Mouse (Mus musculus) spleen, adult 2 months (tissue): ENCODE results near the gene Atp6v0a4.

ENCODE experiments used
- CTCF ChIP-seq: fragments of 200-500 bp; IDR thresholded peaks from 2 replicates; pipeline ENCODE4 v1.5.1; 2011; ENCODE audit warnings: mild to moderate bottlenecking, inconsistent platforms; ENCODE audit not compliant: insufficient read depth, insufficient read length, insufficient replicate concordance; ENCODE audit errors: extremely low read depth
- POLR2A ChIP-seq: fragments of 200-500 bp; IDR thresholded peaks from 2 replicates; pipeline ENCODE4 v1.6.1; 2011; ENCODE audit warnings: low read depth, low read length, inconsistent platforms

DNA sequence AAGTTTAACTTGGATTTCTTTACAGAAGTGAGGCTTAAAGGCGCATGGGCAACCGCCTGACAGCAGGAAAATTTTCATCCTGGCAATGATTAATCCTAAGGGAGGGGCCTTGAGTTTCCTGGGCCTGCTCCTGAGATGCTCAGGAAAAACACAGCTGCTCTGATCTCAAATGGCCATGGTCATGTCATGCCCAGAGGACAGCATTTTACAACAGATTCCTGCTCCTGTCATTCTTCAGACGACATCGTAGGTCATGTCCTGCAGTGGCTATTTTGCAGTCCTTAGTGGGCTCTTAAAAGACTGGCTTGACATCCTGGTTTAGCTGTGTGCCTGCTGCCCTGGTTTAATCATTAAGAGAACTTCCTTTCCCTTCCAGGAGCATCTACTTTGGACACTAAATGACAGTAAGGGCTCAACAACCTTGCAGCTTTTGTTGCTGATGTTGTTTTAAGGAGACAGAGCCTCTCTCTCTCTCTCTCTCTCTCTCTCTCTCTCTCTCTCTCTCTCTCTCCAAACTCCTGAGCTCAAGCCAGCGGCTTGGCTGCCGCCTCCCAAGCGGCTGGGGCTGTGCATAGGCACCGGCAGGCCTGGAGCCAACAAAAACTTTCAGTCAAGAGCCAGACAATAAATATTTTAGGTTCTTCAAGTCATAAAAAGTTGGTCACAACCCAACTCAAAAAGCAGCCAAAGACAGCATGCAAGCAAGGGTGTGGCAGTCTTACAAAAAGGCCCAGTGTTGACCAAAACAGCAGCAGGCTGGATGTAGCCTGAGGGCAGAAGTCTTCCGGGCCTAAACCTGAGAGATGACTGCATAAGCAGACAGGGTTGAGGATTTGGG is 20.0 kb upstream of the Atp6v0a4 start:
- TF ChIP-seq POLR2A (no peak), CTCF (no peak)
